Mouse (Mus musculus) CH12.LX (cell line): Measurements from ENCODE around the gene Irx3.

ENCODE experiments used
- CHD2 ChIP-seq: IDR thresholded peaks from 2 replicates; pipeline ENCODE4 v1.6.1; 2011; ENCODE audit warnings: low read length, improper control_type of control experiment
- CTCF ChIP-seq, 2 experiments: IDR thresholded peaks in 1 of 2; conservative IDR thresholded peaks in 1 of 2; 2 replicates each; pipeline ENCODE4 v1.5.1; 2011 to 2012; ENCODE audit warnings: low read depth in 2 of 2, low read length in 2 of 2, improper control_type of control experiment in 1 of 2, inconsistent platforms in 1 of 2, mild to moderate bottlenecking in 1 of 2, moderate library complexity in 1 of 2
- EP300 ChIP-seq: IDR thresholded peaks from 2 replicates; pipeline ENCODE4 v1.6.1; 2011; ENCODE audit warnings: low read length, improper control_type of control experiment
- HCFC1 ChIP-seq: IDR thresholded peaks from 2 replicates; pipeline ENCODE4 v1.6.1; 2012; ENCODE audit warnings: low read depth, mild to moderate bottlenecking, inconsistent platforms, low read length, improper control_type of control experiment
- NRF1 ChIP-seq: IDR thresholded peaks from 2 replicates; pipeline ENCODE4 v1.6.1; 2014; ENCODE audit warnings: low read depth, mild to moderate bottlenecking, inconsistent platforms, low read length, improper control_type of control experiment, moderate library complexity
- POLR2A ChIP-seq: IDR thresholded peaks from 2 replicates; pipeline ENCODE4 v1.6.1; 2011; ENCODE audit warnings: low read depth, mild to moderate bottlenecking, improper control_type of control experiment, low read length
- ZKSCAN1 ChIP-seq: IDR thresholded peaks from 2 replicates; pipeline ENCODE4 v1.6.1; 2012; ENCODE audit warnings: low read depth, inconsistent platforms, low read length, improper control_type of control experiment, borderline replicate concordance
- ZMIZ1 ChIP-seq: IDR thresholded peaks from 2 replicates; pipeline ENCODE4 v1.6.1; 2012; ENCODE audit warnings: low read depth, mild to moderate bottlenecking, inconsistent platforms, low read length, improper control_type of control experiment

- TF ChIP-seq CHD2 (no peak), HCFC1 (no peak), CTCF (conservative IDR thresholded peaks at IDR 0.05 in 1 of 2, IDR thresholded peaks at IDR 0.05 in 1 of 2; ENCODE audit: low read depth in 2 of 2, low read length in 2 of 2) (no peak), ZMIZ1 (no peak), NRF1 (no peak), EP300 (no peak), ZKSCAN1 (no peak), POLR2A (no peak)
Measured at GRCm38 (mm10) chr8:91755566-91755965, 46.3 kb downstream of the Irx3 start.
